Mouse (Mus musculus) inflammation-experienced regulatory T-cells (primary cell): ENCODE results near the gene Mageb18. TPM values are rescaled to one million over a fixed set of nuclear protein-coding genes. Genes with fewer than 3 reads are reported as not detected.

Experiments
- polyA plus RNA-seq, 2 experiments: library from polyadenylated mRNA; unstranded; fragments of 100-300 nt; shearing (Covaris generic); gene quantifications; one replicate each; pipeline ENCODE4 v1.2.1; 2017

Mageb18 gene
- under 1 TPM in 1 of 2 experiments, not detected in 1; 0.36 TPM for polyA plus RNA-seq

DNA sequence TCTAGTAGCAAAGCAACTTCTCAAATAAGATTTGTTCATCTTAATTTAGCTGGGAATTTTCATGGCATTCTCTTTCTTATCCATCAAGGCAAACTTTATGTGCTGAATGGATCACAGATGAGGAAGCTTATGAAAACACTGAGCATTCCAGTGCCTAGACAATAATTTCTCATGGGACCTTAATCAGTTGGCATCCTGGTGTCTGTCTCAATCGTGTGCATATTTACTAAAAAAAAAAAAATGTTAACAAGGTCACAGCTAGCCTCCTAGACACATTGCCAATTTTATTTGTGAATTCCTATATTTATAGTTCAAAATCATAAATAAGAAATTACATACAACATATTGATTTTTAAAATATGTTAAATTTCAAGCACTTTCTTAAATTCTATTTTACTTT, at the start of gene Mageb18:
Gene Mageb18 (minus strand): TSS at position 101 of the 400 bp plus-strand sequence.

DNA sequence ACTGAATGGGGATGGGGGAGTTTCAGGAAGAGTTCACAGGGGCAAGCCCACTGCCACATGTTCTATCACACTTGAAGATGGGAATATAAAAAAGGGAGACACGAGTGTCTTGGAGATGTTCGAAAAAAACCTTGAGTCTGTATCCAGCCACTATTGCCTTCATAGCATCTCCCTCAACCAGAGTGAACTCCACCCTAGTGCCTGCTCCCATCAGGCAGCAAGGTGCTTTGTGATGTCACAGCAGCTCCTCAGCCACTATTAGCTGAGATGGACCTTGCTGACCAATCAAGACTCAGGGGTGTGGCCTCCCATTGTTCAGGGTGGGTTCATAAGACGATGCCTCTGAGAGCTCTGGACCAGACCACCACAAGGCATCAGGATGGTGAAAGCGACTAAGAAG, 109.7 kb downstream of the Mageb18 start, which contains the start of gene Gm5941:
Gene Gm5941 (plus strand): TSS at position 301 of the 400 bp plus-strand sequence.

Other genes starting within 250 kb of the Mageb18 start
- gene Gm5941, start 109.6 kb downstream of the Mageb18 start, polyA plus RNA-seq = not detected